Mouse (Mus musculus) adrenal gland, adult (tissue): ENCODE measurements at regions not wholly inside any gene's neighbourhood (a gene's known extent, or its start where the extent isn't known, plus 50 kb on each side); places are given as distances from the start of the nearest gene placed in this dataset.

Experiments used
- DNase-seq, 2 experiments: peaks; one replicate each; pipeline ENCODE4 v3.0.0; 2022 to 2023; ENCODE audit warnings: low spot score in 1 of 2; ENCODE audit not compliant: inconsistent age in 2 of 2

DNA sequence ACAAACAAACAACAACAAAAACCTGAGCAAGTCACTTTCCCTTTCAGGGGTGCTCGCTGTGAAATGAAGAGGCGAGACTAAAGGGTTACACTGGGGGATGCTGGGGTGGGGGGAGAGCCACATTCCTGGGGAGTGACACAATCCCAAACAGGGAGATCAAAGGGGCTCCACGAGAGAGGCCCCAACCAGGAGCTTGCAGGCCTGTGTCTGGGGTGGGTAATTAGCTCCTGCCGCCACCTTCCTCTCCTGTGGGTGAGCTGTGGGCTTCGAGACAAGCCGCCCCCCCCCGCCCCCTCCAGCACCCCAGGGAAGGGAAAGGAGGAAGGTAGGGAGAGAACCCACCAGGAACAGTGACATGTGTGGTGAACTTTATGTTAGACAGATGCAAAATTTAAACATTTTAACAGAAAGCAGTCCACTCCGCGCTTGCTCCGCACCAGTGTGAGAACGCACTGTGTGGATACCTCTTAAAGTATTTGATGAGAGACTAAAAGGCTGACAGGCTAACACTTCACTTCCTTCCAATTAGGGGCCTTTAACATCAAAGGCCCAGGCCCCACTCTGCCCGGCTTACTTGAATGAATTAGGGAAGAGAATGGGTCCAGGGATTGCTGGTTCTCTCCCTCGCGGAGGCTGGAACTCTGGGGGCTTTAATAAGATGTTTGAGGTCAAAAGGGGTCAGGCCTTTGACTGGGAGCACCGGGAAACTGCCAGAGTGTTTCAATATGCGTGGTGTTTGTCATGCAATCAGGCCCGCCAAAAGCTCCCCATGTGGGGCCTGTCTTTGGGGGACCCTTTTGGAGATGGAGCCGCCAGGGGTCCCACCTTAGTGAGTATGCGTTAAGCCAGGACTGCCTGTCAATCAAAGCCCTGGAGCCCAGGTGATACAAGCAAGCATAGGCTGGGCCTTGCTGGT lies 319.6 kb downstream of the Fam49a start:
- DNase-seq = no peak

DNA sequence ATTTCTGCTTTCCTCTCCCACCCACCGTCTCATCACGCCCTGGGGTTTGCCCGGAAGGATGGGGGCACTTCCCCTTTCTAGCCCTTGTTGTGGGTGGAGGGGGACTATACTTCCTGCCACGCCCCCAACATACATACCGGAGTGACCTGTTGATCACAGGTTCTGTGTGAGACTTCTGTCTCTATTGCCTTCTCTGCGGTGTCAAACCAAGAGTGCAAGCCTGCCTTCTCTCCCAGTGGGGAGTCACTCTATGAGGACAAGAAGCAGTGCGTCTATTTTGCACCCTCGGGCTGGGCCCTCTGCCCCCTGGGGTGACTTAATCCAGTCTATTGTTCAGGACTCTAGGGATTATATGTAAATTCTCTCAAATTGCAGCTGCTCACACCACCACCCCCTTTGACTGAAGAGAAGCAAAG lies 318.8 kb downstream of the Fam49a start:
- DNase-seq = no peak

DNA sequence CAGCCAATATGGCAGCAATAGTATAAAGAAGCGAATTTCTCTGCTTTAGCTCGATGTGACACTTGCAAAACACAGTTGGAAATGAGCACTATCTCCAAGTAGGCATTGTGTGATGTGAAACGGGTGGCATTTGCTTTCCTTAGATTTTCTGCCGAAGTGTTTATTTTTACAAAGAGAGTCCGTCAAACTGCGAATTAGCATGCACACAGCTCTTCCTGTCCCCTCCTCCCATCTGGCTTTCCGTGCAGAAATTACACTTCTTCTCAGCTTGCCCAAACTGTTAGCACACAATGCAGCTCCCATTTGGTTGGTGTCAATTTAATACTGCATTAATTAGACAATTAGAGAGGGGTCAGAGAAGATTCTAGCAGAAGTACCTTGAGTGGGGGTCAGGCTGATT lies 316.3 kb downstream of the Fam49a start:
- no peak for DNase-seq

DNA sequence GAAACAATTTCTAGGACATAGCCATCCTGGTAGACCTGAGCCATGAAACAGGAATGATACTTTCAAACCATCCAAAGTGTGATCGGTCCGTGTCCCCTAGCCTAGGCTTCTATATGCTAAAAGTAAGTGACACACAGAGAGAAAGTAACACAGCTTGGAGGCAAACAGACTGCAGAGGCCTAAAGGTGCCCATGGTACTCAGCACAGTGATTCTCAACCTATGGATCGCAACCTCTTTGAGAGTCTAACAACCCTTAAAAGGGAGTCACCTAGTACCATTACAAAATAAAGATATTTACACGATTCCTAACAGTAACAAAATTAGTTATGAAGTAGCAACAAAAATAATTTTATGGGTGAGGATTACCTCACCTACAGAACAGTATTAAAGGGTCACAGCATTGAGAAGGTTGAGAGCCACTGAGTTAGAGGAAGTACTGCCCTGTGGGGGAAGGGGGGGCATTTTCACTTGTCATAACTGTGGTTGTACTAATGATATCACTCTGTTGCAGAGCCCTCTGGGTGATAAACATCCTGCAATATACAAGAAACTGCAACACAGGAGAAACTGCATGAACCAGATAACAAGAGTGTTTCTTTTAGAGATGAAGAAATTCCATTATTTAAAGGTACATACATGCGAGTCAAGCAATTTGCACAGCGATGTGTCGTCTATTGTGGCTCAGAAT lies 308.8 kb downstream of the Fam49a start:
- DNase-seq = no peak

- no peak for DNase-seq
These were observed 305.8 kb downstream of the Fam49a start for GRCm38 (mm10) chr12:12567734-12568104.

DNA sequence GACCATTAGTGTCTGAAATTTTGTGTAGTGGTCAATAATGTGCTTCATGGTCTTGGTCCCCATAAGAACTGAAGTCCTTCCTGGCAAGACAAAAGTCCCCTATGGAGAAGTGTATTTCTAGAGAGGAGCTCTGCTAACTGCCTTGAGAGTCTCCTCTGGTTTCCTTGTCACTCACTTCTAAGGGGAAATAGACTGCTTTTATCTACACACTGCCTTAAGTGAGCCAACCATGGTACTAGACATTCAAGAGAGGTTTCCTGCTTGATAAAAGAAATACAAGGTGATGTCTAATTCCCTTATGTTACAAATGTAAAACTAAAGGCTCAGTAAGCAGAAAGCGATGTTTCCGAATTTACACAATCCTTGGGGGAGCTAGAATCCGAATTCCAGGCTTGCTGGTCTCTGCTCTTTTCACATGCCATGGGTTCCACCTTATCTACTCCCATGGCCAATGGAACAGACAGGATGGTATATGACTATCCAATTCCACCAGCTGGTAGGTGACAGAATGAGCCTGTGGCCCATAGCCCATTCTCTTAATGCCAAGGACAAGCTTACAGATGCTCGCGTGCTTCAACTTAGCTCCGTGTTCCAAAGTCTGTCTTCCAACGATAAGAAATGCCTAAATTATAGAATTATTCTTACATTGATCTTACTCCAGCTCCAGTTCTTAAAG lies 305.3 kb downstream of the Fam49a start:
- peak in 1 of 2 experiments; percentile 37 for DNase-seq

GRCm38 (mm10) chr12:12562267-12562666 lies 300.3 kb downstream of the Fam49a start:
- DNase-seq = no peak

GRCm38 (mm10) chr12:12551818-12552217 lies 289.9 kb downstream of the Fam49a start:
- no peak for DNase-seq

- no peak for DNase-seq
These were observed 287.7 kb downstream of the Fam49a start for GRCm38 (mm10) chr12:12549649-12550048.

GRCm38 (mm10) chr12:12548688-12549087 lies 286.7 kb downstream of the Fam49a start:
- no peak for DNase-seq

GRCm38 (mm10) chr12:12547477-12547876 lies 285.5 kb downstream of the Fam49a start:
- no peak for DNase-seq

GRCm38 (mm10) chr12:12546372-12547031 lies 284.6 kb downstream of the Fam49a start:
- DNase-seq = no peak

- DNase-seq = peak; percentile 22 to 73
These were observed 279.4 kb downstream of the Fam49a start for GRCm38 (mm10) chr12:12541076-12542070.

- DNase-seq = no peak
These were observed 277.4 kb downstream of the Fam49a start for GRCm38 (mm10) chr12:12539291-12539690.

GRCm38 (mm10) chr12:12534779-12535178 lies 272.8 kb downstream of the Fam49a start:
- no peak for DNase-seq

DNA sequence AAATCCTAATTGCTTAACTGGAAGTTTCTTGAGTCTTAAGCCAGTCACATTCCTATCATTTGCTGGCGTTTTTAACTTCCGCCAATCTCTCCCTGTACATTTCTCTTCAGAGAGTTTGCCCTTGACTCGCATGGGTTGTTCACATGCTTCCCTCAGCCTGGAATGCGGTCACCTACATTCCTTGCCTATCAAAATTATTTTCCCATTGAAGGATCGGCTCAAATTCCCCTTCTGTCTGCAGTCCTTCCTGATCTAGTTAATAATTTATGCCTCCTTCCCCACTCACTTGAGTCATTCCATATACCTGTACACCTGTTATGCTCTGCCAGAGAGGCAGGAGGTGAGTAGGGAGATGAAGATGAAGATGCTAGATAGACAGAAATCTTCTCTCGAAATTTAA lies 268.9 kb downstream of the Fam49a start:
- DNase-seq = no peak

DNA sequence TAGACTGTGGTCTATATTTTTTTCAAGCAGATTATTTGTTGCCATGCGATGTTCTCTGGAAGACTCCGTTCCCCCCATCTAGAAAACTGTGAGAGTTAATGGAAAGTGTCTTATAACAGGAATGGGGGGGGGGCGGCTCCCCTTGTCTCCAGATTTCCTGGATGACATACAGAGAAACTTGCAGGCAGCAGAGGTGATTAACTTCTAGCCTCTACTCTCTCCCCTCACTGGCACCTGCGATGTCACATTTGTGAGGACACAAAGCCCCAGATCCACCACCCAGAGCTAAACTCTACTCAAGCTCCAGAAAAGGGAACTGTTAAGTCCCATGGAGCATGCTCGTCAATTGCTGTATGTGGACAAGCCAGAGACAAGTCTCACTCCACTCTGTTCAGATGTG lies 267.6 kb downstream of the Fam49a start:
- DNase-seq = no peak

GRCm38 (mm10) chr12:12528478-12528981 lies 266.6 kb downstream of the Fam49a start:
- no peak for DNase-seq

DNA sequence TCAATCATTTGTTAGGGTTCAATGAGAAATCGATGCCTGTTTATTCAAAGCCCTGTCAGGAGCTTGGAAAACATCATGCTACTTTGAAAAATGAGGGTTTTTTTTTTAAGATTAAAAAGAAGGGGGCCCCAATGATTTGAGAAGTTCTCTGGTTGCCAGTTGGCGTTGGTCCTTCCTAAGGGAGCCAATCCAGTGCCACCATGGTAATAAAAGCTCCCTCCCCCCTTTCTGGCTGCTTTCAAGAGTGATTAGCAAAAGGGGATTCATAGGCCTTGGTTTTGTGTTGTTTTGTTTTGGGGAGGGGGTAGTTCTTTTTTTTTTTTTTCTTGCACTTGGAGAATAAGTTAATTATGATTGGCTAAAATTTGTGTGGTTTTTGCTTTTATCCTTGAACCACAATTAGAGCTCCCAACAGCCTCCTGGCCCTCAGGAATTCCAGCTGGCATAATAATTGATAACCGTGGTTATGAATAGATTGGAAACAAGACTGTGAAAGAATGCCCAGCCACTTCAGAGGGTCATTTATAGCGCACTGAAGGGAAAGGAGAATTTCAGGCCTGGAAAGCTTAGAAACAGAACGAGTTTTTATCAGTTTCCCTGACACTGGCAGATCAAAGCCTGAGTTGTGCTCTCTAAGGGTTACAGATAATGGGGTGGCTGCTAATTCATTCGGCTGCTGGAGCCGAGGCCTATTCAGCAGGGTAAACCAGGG lies 266.0 kb downstream of the Fam49a start:
- no peak for DNase-seq
